Mouse (Mus musculus): ENCODE results near the gene Mgat4d.

DNA sequence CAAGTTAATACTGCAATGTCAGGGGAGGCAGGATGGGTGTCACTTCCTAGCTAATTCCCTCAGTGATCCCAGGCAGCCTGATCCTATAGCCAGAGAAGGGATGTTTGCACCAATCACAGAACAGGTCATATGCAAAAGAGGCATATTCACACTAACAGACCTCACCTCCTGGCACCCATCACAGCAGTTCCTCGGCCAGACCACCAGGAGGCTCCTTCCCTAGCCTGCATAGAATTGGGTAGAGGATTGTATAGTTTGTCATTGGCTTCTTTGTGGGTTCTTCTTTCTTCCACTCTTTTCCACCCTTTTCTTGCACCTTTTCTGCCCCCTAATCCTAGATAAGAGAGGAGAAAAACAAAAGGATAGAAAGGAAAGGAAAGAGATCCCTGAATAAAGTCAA is 48.1 kb upstream of the Mgat4d start:
- TF ChIP-seq CTCF (IDR thresholded peaks at IDR 0.05; ENCODE audit: low read depth, low read length) (no peak; the same call in 1 of the 2 replicates), POLR2A (IDR thresholded peaks at IDR 0.05; ENCODE audit: borderline replicate concordance, low read depth, low read length) (no peak)
